Mouse (Mus musculus): ENCODE measurements around the gene Rnase1. TPM values are rescaled to one million over a fixed set of nuclear protein-coding genes. Genes with fewer than 3 reads are reported as not detected.

Rnase1 gene
- total RNA-seq, 2 experiments from 2014 or later: not detected

Other genes starting within 250 kb of the Rnase1 start
- gene Klhl33, start 249.3 kb downstream of the Rnase1 start, total RNA-seq (2021): 10 to 100 TPM in 1 of 2 experiments, 1 to 10 TPM in 1; 5.8 to 10.1 TPM
- gene Osgep, start 221.9 kb downstream of the Rnase1 start, total RNA-seq (2021): 10 to 100 TPM; 48.6 to 52.2 TPM
- 10 to 100 TPM; 61.1 to 62.7 TPM for gene Apex1, start 221.8 kb downstream of the Rnase1 start, total RNA-seq (2021)
- 10 to 100 TPM; 23.5 to 25.2 TPM for gene Pip4p1, start 215.9 kb downstream of the Rnase1 start, total RNA-seq (2021)
- 10 to 100 TPM; 12.7 to 13.9 TPM for gene Pnp, start 215.7 kb downstream of the Rnase1 start, total RNA-seq (2021)
- gene Gm49342, start 202.3 kb downstream of the Rnase1 start, total RNA-seq (2021): 1 to 10 TPM; 7.9 to 8.5 TPM
- under 1 TPM; 0.67 to 0.71 TPM for gene Pnp2, start 190.8 kb downstream of the Rnase1 start, total RNA-seq (2021)
- gene Rnase10, start 139.0 kb downstream of the Rnase1 start, total RNA-seq (2021): not detected
- not detected for gene Rnase9, start 104.9 kb downstream of the Rnase1 start, total RNA-seq (2021)
- not detected for gene Rnase11, start 96.6 kb downstream of the Rnase1 start, total RNA-seq (2021)
- not detected for gene Rnase12, start 89.1 kb downstream of the Rnase1 start, total RNA-seq (2021)
- not detected for gene Olfr750, start 72.3 kb downstream of the Rnase1 start, total RNA-seq (2021)
- gene Rnase4, start 55.7 kb downstream of the Rnase1 start, total RNA-seq (2021): 10 to 100 TPM; 76.4 to 86.0 TPM
- 1 to 10 TPM; 7.7 to 8.9 TPM for gene Ang, start 55.6 kb downstream of the Rnase1 start, total RNA-seq (2021)
- gene Eddm3b, start 32.4 kb downstream of the Rnase1 start, total RNA-seq (2021): not detected
- under 1 TPM; 0.25 to 0.52 TPM for gene Rnase6, start 22.9 kb downstream of the Rnase1 start, total RNA-seq (2021)
- not detected for gene Rnase2b, start 15.5 kb upstream of the Rnase1 start, total RNA-seq (2021)
- not detected for gene Ang2, start 52.4 kb upstream of the Rnase1 start, total RNA-seq (2021)
- gene Ear14, start 56.6 kb upstream of the Rnase1 start, total RNA-seq (2021): not detected
- not detected for gene Rnase2a, start 109.3 kb upstream of the Rnase1 start, total RNA-seq (2021)
- not detected for gene Gm7247, start 215.0 kb upstream of the Rnase1 start, total RNA-seq (2021)